Mouse (Mus musculus) left cerebral cortex, postnatal 14 days (tissue): Measurements from ENCODE around the gene Pyroxd2. TPM values are rescaled to one million over a fixed set of nuclear protein-coding genes. Genes with fewer than 3 reads are reported as not detected.

Source experiments
- DNase-seq, 2 experiments: peaks; one replicate each; pipeline ENCODE4 v3.0.0; 2021 to 2022; ENCODE audit warnings: low spot score in 2 of 2, mixed read lengths in 1 of 2
- intact Hi-C: fragments of 180-260 bp; cut with DNase I; formaldehyde crosslinking; loops from one replicate; pipeline ENCODE4 v1.15.1; 2025
- total RNA-seq, 2 experiments: library from RNA; stranded (reverse); gene quantifications; 2 replicates each; pipeline ENCODE4 v1.2.3; 2021

The Pyroxd2 gene
- total RNA-seq, 2 experiments from 2014 or later = 2.8 to 2.9 TPM

GRCm38 (mm10) chr19:42750196-42750595 is 2.4 kb downstream of the Pyroxd2 start:
- no peak for DNase-seq
- intact Hi-C loops = no loop called here

GRCm38 (mm10) chr19:42746702-42747101 is 5.9 kb downstream of the Pyroxd2 start:
- DNase-seq = no peak
- intact Hi-C loops = loop anchor here (10.0 kb wide), 2 partner anchors 292 to 432 kb away; no protein-coding TSS in a partner anchor

GRCm38 (mm10) chr19:42745869-42746224 is 6.7 kb downstream of the Pyroxd2 start:
- DNase-seq = no peak
- intact Hi-C loops = loop anchor here (2.0 to 10.0 kb wide), 3 partner anchors 85 to 431 kb away; no protein-coding TSS in a partner anchor

- intact Hi-C loops = loop anchor here (2.0 to 10.0 kb wide), 3 partner anchors 84 to 430 kb away; no protein-coding TSS in a partner anchor
- no peak for DNase-seq
Observed at GRCm38 (mm10) chr19:42745084-42745868, 7.3 kb downstream of the Pyroxd2 start.

- intact Hi-C loops = loop anchor here (2.0 to 10.0 kb wide), 4 partner anchors 83 to 429 kb away; no protein-coding TSS in a partner anchor
- DNase-seq = peak; percentile 66 to 77
Observed at GRCm38 (mm10) chr19:42744162-42744586, 8.4 kb downstream of the Pyroxd2 start.

GRCm38 (mm10) chr19:42743261-42743660 is 9.3 kb downstream of the Pyroxd2 start:
- no peak for DNase-seq
- intact Hi-C loops = loop anchor here (5.0 to 10.0 kb wide), 3 partner anchors 156 to 428 kb away; no protein-coding TSS in a partner anchor

GRCm38 (mm10) chr19:42741884-42742283 is 10.7 kb downstream of the Pyroxd2 start:
- intact Hi-C loops = loop anchor here (5.0 to 10.0 kb wide), 3 partner anchors 155 to 427 kb away; no protein-coding TSS in a partner anchor
- DNase-seq = peak; percentile 52 to 76

- no peak for DNase-seq
- intact Hi-C loops = loop anchor here (5.0 to 10.0 kb wide), 3 partner anchors 153 to 426 kb away; no protein-coding TSS in a partner anchor
Observed at GRCm38 (mm10) chr19:42740163-42740899, 12.2 kb downstream of the Pyroxd2 start.

GRCm38 (mm10) chr19:42739734-42740133 is 12.8 kb downstream of the Pyroxd2 start:
- DNase-seq = no peak
- intact Hi-C loops = loop anchor here (5.0 to 10.0 kb wide), 3 partner anchors 152 to 425 kb away; no protein-coding TSS in a partner anchor

GRCm38 (mm10) chr19:42737753-42738152 is 14.8 kb downstream of the Pyroxd2 start:
- no peak for DNase-seq
- intact Hi-C loops = no loop called here

GRCm38 (mm10) chr19:42734982-42735381 is 17.6 kb downstream of the Pyroxd2 start:
- DNase-seq = no peak
- intact Hi-C loops = no loop called here

- DNase-seq = no peak
- intact Hi-C loops = no loop called here
Observed at GRCm38 (mm10) chr19:42727424-42727823, 25.2 kb downstream of the Pyroxd2 start.

- intact Hi-C loops = no loop called here
- no peak for DNase-seq
Observed at GRCm38 (mm10) chr19:42726766-42727165, 25.8 kb downstream of the Pyroxd2 start.

GRCm38 (mm10) chr19:42725973-42726350 is 26.6 kb downstream of the Pyroxd2 start:
- no peak for DNase-seq
- intact Hi-C loops = no loop called here

GRCm38 (mm10) chr19:42725056-42725972 is 27.3 kb downstream of the Pyroxd2 start:
- no peak for DNase-seq
- intact Hi-C loops = no loop called here

GRCm38 (mm10) chr19:42723302-42723701 is 29.3 kb downstream of the Pyroxd2 start:
- intact Hi-C loops = no loop called here
- no peak for DNase-seq

GRCm38 (mm10) chr19:42722500-42722899 is 30.1 kb downstream of the Pyroxd2 start:
- intact Hi-C loops = no loop called here
- no peak for DNase-seq

GRCm38 (mm10) chr19:42718101-42718500 is 34.5 kb downstream of the Pyroxd2 start:
- intact Hi-C loops = no loop called here
- no peak for DNase-seq

GRCm38 (mm10) chr19:42717668-42718067 is 34.9 kb downstream of the Pyroxd2 start:
- intact Hi-C loops = no loop called here
- DNase-seq = no peak
